Mouse (Mus musculus) urinary bladder, postnatal 10 days (tissue): ENCODE data around the gene Opcml.

ENCODE experiments used
- DNase-seq: peaks from one replicate; pipeline ENCODE4 v3.0.0; 2022; ENCODE audit warnings: low spot score

Opcml gene

DNA sequence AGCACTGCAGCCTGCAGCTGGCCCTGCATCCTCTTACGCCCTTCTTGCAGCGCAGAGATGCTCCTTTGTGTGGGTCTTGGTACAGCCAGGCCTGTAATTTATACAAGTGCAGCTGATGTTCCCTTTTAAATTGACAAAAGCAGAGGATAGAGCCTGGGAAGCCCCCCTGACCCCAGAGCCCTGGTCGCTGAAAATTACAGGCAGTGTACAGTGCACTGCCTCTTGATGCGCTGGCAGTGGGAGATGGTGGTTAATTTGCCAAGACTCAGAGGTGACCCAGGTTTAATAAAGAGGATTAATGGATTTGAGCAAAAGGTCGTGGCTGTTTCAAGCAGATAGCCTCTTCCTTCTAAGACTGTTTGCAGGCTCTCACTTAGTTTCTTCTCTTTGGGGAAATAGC, 39.9 kb downstream of the Opcml start:
- no peak for DNase-seq

DNA sequence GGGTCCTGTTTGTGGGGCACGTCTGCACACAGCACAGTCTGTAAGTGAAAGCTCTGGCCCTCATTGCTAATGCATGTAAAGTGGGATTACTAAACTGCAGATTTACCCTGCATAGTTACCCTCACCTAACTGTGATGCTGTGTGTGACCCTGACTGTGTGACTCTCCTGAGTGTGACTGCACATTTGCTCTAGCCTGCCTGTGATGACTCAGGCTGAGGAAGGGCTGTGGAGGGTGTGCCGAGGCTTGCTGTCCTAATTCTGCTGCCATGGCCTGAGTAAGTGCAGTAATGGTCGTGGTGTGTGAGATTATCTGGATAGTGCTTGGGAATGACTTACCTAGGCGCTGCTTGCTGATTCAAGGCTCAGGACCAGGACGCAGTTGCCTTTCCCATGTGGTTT, 52.2 kb downstream of the Opcml start:
- DNase-seq = no peak

DNA sequence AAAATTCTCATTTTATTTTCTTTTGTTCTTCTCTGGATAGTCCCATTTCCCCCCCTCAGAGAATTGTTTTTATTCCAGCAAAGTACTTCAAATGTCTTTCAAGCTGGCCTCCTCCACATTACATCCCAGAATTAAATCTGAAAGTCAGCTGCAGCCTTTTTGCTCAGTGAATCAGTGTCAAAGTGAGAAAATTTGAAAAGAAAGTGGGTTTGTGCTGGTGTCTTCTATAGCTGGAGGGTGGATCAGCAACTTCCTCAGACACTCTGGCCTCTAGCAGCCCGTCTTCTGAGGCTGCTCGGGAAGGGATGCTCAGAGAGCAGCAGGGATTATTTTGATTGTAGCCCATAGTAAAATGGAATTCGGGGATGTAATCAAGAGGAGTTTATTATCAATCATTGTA, 81.0 kb downstream of the Opcml start:
- no peak for DNase-seq

DNA sequence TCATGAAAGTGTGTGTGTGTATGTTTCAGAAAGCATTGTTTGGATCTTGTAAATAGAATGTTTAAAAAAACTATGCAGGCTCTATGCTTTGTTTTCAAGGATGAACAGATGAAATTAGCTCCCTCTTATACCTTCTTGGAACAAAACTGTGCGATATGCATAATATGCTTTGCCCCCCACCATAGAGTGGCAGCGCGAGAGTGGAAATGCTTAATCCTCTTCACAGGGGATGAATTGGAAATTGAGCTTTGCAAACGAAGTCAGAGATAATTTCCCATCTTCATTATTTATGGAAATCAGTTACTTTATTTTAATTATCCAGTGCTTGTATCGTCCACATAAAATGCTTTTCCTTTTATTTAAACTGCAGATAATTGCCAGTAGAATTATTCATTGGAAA, 99.1 kb downstream of the Opcml start:
- DNase-seq = no peak

DNA sequence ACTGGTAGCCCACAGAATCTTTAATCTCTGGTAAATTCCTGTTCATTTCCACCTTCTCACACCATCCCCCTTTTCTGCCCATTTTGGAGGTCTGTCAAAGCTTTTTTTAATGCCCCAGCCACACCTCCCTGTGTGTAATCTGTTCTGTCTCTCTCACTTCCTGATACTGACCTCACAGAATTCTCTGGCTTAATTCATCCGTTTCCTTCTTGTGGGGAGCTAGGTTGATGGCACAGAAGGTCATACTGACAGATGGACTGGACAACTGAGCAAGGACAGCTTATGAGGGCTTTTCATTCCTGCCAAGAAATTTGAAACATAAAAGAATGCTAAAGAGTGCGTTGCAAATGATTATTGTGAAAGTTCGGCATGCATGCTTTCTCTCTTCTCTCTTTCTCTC, 126.7 kb downstream of the Opcml start:
- DNase-seq = no peak

DNA sequence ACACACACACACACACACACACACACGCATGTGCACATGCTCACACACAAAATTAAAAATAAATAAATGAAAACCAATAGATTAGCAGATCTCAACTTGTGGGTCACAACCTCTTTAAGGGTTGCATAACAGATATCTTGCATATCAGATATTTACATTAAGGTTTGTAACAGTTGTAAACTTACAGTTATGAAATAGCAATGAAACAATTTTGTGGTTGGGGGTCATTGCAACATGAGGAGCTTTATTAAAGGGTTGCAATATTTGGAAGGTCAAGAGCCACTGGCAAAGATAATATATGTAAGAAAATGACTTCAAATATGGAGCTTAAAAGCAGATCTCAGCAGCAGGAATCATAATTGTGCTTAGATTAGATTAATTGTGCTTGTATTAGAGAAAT, 132.9 kb downstream of the Opcml start:
- no peak for DNase-seq

DNA sequence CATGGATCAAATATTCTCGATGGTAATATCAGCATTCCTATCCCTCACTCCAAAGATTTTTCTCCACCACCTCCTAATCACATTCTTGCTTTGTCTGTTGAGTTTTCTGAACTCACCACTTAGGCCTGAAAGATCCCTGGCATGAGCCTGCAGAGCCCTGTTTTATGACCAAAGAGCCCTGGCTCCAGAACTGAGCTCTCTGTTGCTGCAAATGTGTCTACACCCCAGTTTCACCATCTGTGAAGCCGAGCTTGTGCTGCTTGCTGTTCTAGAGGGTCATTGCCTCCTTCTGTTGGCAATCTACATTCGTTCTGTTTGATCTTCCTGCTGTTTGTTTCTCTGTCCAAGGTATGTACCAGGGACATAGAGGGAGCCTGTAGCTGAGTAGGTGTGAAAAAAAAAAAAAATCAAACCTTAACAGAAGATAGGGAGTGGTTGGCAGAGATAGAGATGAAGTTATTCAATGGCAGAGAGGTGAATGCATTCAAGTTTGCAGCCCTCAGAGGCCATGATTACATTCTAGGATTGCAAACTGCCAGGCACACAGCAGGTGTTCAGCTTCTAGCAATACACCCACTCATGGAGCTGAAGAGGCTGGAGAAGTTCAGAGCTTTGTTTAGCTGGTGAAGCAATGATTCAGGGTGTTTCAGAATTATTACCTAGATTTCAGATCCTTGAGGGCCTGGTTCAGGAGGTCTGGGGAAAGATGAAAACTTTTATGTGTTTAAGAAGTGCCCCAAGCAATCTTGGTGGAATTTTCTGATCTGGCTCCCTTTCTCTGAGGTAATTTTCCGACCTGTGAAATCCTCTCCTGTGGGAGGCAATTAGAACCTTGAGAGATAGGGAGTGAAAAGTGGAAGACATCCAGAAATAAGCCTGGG, 133.6 kb downstream of the Opcml start:
- DNase-seq = no peak

DNA sequence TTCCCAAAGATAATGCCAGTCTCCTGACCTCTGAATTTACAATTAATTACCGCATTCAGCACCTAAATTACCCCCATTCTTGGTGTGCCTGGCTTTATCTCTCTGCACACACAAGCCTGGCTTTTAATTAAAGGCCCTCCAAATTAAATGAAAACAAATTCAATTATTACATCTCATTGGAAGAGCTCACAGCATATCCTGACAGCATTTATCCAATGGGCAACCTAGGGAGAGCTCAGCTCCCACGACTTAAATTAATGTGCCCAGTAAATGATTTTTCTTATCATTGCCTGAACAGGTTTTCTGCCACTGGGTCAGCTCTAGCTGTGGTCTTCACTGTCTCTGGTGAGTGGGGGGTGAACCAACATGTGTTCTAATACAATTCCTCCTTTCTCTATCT, 135.1 kb downstream of the Opcml start:
- no peak for DNase-seq

DNA sequence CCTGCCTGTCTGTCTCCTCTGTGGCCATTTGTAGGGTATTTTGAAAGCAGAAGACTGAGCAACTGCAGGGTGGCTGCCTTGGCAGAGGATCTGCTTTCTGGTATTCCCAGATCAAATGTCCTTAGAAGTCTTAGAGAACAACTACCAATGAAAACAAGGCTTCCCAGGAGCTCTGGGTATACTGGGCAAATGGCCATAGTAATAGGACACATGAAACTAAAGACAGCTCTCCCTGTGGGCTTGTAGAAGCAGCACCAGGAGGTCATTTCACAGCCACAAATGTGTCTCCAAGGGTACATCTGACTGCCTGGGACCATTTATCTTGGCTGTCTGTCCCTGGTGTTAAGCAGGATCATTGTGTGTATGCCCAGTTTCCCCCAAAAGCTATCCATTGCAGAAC, 146.7 kb downstream of the Opcml start:
- no peak for DNase-seq

DNA sequence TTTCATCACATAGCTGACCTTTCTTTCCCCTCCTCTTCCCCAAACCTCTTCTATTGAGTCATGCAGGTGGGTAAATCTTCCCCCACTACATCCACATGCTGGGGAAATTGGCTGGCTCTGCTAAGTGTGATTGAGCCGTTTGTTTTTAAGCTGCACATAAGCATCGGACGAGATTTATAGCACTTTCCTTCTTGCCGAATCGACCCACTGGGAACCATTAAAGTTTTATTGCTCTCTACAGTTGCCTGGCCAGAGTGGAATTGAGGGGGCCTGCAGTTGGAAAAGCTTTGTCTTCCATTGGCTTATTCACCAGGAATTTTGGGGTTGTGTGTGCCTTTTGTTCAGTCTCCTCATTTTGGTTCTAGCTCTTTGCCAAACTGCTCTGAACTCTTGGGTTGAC, 147.1 kb downstream of the Opcml start:
- no peak for DNase-seq

DNA sequence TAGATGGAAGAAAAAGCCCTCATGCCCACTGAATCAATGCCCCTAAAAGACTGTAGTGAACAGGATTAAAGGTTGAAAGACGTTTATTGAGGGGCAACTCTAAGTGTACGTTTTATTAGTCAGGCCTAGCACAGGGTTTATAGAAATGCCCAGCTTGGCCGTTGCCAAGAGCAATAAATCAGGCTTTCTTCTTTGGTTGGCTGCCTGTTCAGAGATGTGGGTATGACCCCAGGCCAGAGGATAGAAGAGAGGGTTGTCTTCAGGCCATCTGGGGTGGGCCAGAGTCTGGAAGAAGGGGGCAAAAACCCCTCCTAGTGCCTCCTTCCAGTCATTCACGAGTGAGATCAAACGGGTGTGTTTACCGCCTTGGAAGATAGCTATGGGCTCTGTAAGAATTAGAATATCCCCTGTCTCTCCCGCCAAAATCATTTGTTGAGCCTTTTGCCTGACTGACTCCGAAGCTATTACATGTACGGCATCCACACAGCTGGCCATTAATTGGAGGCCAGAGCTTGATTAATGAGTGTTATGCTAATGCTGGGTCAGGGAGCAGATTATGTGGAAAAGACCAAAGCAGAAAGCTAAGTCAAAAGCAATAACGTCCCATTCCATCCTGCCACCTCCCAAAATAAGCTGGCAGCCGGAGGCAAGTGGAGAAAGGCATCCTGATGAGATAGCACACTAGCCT, 154.9 kb downstream of the Opcml start:
- no peak for DNase-seq

DNA sequence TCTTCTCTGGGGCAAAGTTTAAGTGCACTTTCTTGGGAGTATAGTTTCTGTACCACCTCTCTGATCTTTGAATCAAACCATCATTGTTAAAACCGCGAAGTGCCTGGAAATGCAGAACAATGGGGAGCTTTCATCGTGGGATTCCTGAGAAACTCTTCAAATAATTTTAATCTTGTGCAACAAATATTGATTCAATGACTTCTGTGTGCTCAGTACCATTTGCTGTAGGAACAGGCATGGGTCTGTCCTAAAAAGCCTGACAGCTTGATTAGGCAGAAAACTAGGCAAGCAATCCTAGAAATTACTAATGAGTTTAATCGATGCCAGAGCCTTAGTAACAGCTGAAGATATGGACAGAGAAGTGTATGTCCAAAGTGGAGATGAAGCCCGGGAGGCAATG, 160.5 kb downstream of the Opcml start:
- no peak for DNase-seq

DNA sequence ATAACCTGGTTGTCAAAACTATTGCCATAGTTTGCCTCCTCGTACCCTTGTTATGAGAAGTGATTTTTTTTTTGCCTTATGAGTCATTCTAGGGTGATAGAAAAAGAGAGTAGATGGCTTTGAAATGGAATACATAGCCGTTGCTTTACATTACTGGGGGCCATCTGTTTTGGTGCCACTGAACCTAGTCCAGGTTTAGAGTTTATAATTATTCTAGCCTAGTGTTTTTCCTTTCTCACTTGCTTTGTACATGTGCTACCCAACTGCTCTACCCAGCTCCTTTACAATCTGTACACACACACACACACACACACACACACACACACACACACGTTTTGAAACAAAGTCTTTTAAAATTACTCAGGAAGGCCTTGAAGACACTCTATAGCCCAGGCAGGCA, 171.1 kb downstream of the Opcml start:
- DNase-seq = no peak

DNA sequence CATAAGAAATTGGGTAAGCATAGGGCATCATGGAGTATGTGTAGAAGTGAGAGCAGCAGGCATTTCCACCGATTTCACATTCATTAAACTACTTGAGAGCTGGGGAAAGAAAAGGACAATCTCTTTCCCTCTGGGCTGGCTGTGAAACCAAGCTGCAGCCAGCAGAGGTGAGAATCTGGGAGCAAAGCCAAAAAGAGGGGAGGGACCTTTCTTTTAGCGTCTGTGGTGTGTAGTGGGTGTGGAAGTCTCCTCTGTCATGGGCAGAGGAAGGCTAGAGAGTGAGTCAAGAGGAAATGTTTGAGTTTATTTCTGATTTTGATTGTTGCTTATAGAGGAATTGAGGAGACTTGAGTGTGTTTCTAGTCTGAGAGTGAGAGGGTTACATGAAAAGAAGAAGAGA, 172.8 kb downstream of the Opcml start:
- no peak for DNase-seq

DNA sequence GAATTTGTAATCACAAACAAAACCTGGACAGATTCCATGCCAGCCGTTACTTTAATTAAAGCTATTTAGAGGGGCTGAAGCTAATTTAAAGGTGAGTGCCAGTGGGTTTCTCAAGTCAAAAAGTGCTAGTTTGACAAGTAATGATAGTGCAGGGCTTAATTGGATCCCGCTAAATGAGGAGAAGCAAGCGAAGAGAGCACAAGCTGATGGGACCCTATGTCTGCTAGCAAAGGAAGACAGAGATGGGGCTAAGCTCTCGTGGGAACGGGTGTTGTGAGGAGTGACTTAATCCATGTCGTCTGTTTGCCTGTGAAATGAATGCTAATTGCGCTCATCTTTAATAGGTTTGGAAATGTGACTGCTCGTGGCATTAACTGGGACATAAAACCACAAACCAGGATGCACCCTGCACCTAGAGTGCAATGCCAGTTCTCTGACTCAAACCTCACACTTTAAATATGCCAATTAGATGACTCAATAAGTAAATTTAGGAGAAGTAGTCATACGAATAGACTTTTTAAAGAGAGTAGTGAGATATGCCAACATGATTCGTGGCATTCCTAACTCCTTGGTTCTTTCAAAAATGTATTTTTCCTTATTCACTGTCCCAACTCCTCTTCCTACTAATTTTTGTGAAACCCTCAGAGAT, 174.5 kb downstream of the Opcml start:
- no peak for DNase-seq

DNA sequence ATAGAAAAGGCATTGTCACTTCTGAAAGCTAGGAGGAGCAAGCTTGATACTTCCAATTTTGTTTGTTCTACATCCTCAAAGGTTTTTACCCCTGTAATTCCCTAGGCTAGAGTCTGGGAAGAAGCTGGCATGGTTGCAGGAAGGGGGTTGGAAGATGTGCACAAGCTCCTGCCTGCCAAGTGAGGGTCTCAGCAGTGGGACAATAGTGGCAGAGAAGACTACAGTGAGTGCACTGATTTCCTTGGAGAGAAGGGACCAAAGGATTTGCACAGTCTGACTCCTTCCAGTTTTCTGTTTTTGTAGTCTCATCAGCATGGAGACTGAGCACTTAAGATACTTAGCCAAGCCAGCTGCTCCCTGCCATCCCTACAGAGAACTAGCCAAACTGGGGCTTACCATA, 177.7 kb downstream of the Opcml start:
- no peak for DNase-seq

DNA sequence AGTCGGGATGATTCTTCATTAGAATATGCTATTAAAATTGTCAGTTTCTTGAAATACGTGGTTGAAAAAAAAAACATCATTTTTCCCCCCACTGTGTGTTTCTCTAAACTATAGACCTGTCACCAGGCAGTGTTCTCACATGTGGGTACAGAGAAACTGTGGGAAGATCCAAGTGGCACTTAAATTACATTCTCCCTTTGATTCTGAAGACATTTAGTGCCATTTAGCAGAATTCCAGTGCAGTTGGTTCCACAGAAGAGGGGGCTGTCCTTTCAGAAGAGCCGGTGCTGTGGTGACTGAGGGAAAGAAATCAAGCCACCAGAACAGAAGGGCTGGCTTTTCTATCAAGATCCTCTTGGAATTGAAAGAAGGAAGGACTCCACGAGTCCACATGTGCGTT, 181.7 kb downstream of the Opcml start:
- DNase-seq = no peak

DNA sequence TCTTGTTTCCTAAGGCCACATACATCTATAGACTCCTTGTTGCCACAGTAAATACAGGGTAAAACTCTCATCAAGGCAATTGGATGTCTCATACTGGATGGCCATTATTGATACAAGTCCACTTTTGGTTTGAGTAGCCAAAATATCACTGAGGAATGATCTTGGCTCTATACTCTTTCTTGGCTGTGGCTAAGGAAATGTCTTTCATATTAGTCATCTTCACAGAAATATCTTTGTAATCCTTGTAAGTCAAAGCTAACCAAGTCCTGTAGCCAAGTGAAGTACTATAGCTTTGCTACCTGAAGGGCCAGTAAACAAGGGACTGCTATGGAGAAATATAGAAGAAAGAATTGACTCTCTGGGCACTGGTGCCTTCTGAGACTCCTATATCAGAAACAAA, 192.0 kb downstream of the Opcml start:
- no peak for DNase-seq

DNA sequence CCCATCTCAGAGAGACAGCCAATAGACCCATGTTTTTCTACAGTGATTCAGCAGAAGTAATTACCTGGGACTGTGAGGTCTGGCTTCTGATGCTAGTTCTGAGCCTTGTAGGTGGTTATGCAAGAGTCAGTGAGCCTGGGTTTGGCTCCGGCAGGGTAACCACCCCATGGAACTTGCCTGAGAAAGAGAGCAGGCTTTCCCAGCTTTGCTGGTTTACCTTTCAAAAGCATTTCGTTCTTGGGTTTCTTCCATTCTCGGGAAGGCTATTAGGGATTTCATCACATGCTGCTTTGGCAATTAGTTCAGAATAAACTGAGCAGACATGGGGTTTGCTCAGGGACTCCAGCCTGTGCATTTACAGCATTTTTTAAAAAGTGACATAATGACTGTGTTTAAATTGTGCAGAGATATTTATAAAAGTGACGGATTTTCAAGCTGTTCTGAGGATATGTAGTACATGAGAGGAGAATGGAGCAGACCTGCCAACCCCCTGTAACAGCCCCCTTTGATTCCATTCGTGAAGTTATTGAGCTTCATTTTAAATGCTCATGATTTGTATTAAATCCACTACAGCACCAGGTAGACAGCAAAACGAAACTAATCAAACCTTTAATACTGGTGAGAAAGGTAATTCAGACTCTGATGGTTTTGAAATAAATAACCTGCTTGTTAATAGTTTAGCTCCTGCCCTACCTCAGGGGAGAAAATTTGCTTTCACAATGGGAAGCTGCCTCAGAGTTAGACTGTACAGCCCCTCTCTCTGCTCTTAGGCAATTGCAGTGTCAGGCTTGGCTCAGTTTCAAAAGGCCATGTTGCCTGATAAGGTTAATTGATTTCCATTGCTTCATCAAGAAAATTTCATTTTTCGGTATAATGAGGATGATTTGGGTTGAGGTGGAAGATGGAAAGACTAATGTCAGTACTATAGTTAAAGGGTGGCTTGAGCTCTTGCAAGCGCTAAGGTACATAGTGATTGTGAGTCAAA, 196.3 kb downstream of the Opcml start:
- DNase-seq = no peak

DNA sequence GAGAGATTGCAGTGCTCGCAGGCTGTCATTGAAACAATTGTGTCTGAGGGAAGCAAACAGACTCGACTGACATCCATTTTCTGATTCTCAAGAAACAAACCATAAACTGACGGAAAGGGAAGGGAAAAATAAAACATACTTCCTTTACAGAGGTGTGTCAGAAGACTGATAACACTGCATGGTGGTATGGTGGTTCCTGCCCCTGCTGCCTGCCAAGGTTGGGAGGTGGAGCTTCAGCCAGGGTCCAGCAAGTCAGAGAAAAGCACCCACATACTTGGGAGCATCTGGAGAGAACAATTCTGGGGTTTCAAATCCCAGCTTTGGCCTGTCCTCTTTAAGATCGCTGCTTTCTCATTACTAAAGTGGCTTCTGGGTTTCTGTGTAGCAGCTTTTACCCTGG, 201.0 kb downstream of the Opcml start:
- DNase-seq = no peak

DNA sequence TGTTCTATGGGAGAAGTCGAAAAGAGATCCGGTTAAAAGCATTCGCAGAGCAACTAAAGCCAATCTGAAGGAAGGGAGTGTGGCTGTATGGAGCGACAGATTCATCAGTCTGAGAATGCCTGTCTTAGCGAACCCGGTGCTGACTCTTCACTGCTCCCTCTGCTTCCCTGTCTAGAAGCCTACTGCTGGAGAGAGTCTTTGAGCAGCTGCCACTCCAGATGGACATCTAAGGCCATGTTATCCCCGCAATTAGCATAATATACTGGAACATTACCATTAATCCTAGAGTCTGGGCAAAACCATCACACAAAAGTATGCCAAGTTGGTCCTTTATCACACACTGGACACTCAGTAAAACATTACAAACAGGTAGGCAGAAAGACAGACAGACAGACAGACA, 206.0 kb downstream of the Opcml start:
- no peak for DNase-seq

DNA sequence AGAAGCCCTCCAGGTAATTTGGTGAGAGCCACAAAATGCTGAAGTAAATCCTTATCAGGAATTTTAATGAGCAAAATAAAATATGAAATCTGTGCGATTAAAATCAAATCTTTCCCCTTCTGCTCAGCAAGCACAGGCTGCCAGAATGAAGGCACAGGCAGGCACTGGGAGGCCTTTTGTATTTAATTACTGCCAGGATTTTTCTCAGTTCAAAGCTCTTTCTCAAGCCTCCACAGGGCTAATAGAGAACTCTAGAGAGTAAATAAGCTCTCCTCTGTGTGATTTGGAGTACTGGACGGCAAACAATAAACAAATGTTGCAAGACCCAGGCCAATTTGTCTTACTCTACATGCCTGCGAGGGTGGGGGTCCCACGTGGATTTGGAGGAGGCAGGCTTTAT, 208.2 kb downstream of the Opcml start:
- no peak for DNase-seq
